Mouse (Mus musculus) ES-E14 (cell line): Measurements from ENCODE around the gene Ttyh2.

Experiments
- CHD2 ChIP-seq: IDR thresholded peaks from 2 replicates; pipeline ENCODE4 v1.6.1; 2014; ENCODE audit warnings: mild to moderate bottlenecking, low read depth, low read length, inconsistent platforms
- HCFC1 ChIP-seq: IDR thresholded peaks from 2 replicates; pipeline ENCODE4 v1.6.1; 2012; ENCODE audit warnings: low read length, inconsistent platforms, borderline replicate concordance; ENCODE audit not compliant: insufficient read depth
- MAFK ChIP-seq: IDR thresholded peaks from 2 replicates; pipeline ENCODE4 v1.6.1; 2014; ENCODE audit warnings: mild to moderate bottlenecking, low read depth, low read length, inconsistent platforms; ENCODE audit not compliant: insufficient read depth
- ZNF384 ChIP-seq: IDR thresholded peaks from 2 replicates; pipeline ENCODE4 v1.6.1; 2012; ENCODE audit warnings: low read depth, low read length, inconsistent platforms

GRCm38 (mm10) chr11:114690192-114690591 lies 15.0 kb downstream of the Ttyh2 start:
- TF ChIP-seq ZNF384 (no peak), HCFC1 (no peak), CHD2 (no peak), MAFK (no peak)
